Mouse (Mus musculus) megakaryocyte, embryonic 14.5 days (primary cell): ENCODE results near the gene Errfi1. TPM values are rescaled to one million over a fixed set of nuclear protein-coding genes. Genes with fewer than 3 reads are reported as not detected.

Experiments used
- H3K27me3 ChIP-seq: replicated peaks from 2 replicates; pipeline ENCODE3; 2012; ENCODE audit warnings: inconsistent platforms
- H3K36me3 ChIP-seq: replicated peaks from 2 replicates; pipeline ENCODE3; 2012; ENCODE audit warnings: low read length, inconsistent platforms, mixed read lengths
- H3K4me1 ChIP-seq: 2 replicates; pipeline ENCODE4 v1.6.1; 2012; ENCODE audit warnings: inconsistent platforms
- H3K4me3 ChIP-seq: replicated peaks from 2 replicates; pipeline ENCODE3; 2012; ENCODE audit warnings: moderate library complexity, mild to moderate bottlenecking, inconsistent platforms
- H3K9me3 ChIP-seq: 2 replicates; pipeline ENCODE4 v1.6.1; 2012; ENCODE audit warnings: inconsistent platforms
- FLI1 ChIP-seq: IDR thresholded peaks from 2 replicates; pipeline ENCODE4 v1.6.1; 2012; ENCODE audit warnings: low read length, inconsistent platforms, mixed read lengths
- GATA1 ChIP-seq: IDR thresholded peaks from 3 replicates; pipeline ENCODE4 v1.6.1; 2012; ENCODE audit warnings: mixed read lengths, low read length, inconsistent platforms, borderline replicate concordance
- polyA plus RNA-seq: library from polyadenylated mRNA; stranded (reverse); fragments of >175 nt; gene quantifications from 2 replicates; pipeline ENCODE4 v1.2.3, GENCODE M21; 2012; ENCODE audit warnings: low replicate concordance; ENCODE audit not compliant: insufficient read depth

The Errfi1 gene
- polyA plus RNA-seq, 1 experiment: 0.06 TPM

GRCm38 (mm10) chr4:150862626-150863375, 9.1 kb downstream of the Errfi1 start:
- no peak for TF ChIP-seq GATA1
- no peak for TF ChIP-seq FLI1
- H3K27me3 ChIP-seq: peaks cover 31% of the 10 kb centered on the region

GRCm38 (mm10) chr4:150865371-150865770, 11.7 kb downstream of the Errfi1 start:
- TF ChIP-seq FLI1 (no peak), GATA1 (no peak)
- Histone ChIP-seq H3K4me3 (no peak overlapping the region), H3K27me3 (peaks cover 32% of the 10 kb centered on the region), H3K4me1 (no peaks in the 10 kb centered on the region), H3K9me3 (no peaks in the 10 kb centered on the region), H3K36me3 (peaks cover 7% of the 10 kb centered on the region)

More at GRCm38 (mm10) chr4:150862626-150863375, 9.1 kb downstream of the Errfi1 start:
- H3K4me3 ChIP-seq: no peak overlapping the region
- H3K9me3 ChIP-seq: no peaks in the 10 kb centered on the region
- H3K4me1 ChIP-seq: no peaks in the 10 kb centered on the region
- peaks cover 7% of the 10 kb centered on the region for H3K36me3 ChIP-seq

- no peak overlapping the region for H3K4me3 ChIP-seq
- H3K9me3 ChIP-seq: no peaks in the 10 kb centered on the region
- peaks cover 31% of the 10 kb centered on the region for H3K27me3 ChIP-seq
- H3K4me1 ChIP-seq: peaks cover 2% of the 10 kb centered on the region; the same call in 1 of the 2 replicates
- TF ChIP-seq GATA1: no peak
- TF ChIP-seq FLI1: no peak
- peaks cover 7% of the 10 kb centered on the region for H3K36me3 ChIP-seq
Observed at GRCm38 (mm10) chr4:150866069-150866468, 12.3 kb downstream of the Errfi1 start.

- no peak for TF ChIP-seq GATA1
- no peak for TF ChIP-seq FLI1
- Histone ChIP-seq H3K27me3 (peaks cover 32% of the 10 kb centered on the region), H3K9me3 (no peaks in the 10 kb centered on the region), H3K36me3 (peaks cover 7% of the 10 kb centered on the region), H3K4me3 (no peak overlapping the region), H3K4me1 (peaks cover 7% of the 10 kb centered on the region)
Observed at GRCm38 (mm10) chr4:150866494-150866893, 12.8 kb downstream of the Errfi1 start.

GRCm38 (mm10) chr4:150868161-150868560, 14.4 kb downstream of the Errfi1 start:
- Histone ChIP-seq H3K4me3 (no peak overlapping the region), H3K36me3 (peaks cover 7% of the 10 kb centered on the region), H3K27me3 (peaks cover 36% of the 10 kb centered on the region), H3K9me3 (no peaks in the 10 kb centered on the region), H3K4me1 (peaks cover 15% of the 10 kb centered on the region)
- TF ChIP-seq GATA1: no peak
- no peak for TF ChIP-seq FLI1

- H3K4me3 ChIP-seq: no peak overlapping the region
- H3K9me3 ChIP-seq: no peaks in the 10 kb centered on the region
- H3K4me1 ChIP-seq: peaks cover 15% of the 10 kb centered on the region
- H3K27me3 ChIP-seq: peaks cover 40% of the 10 kb centered on the region
- no peak for TF ChIP-seq FLI1
- TF ChIP-seq GATA1: no peak
- peaks cover 7% of the 10 kb centered on the region for H3K36me3 ChIP-seq
Observed at GRCm38 (mm10) chr4:150868859-150869258, 15.1 kb downstream of the Errfi1 start.

- H3K9me3 ChIP-seq: no peaks in the 10 kb centered on the region
- H3K36me3 ChIP-seq: peaks cover 7% of the 10 kb centered on the region
- TF ChIP-seq FLI1: no peak
- TF ChIP-seq GATA1: no peak
- H3K4me3 ChIP-seq: no peak overlapping the region
- H3K27me3 ChIP-seq: peaks cover 40% of the 10 kb centered on the region
- H3K4me1 ChIP-seq: peaks cover 15% of the 10 kb centered on the region
Observed at GRCm38 (mm10) chr4:150869276-150870197, 15.8 kb downstream of the Errfi1 start.

GRCm38 (mm10) chr4:150870963-150871391, 17.3 kb downstream of the Errfi1 start:
- no peak overlapping the region for H3K4me3 ChIP-seq
- peaks cover 39% of the 10 kb centered on the region for H3K27me3 ChIP-seq
- peaks cover 7% of the 10 kb centered on the region for H3K36me3 ChIP-seq
- TF ChIP-seq GATA1: no peak
- no peak for TF ChIP-seq FLI1
- no peaks in the 10 kb centered on the region for H3K9me3 ChIP-seq
- peaks cover 15% of the 10 kb centered on the region for H3K4me1 ChIP-seq

GRCm38 (mm10) chr4:150871392-150872138, 17.8 kb downstream of the Errfi1 start:
- Histone ChIP-seq H3K4me1 (peaks cover 15% of the 10 kb centered on the region), H3K36me3 (peaks cover 1% of the 10 kb centered on the region), H3K4me3 (no peak overlapping the region), H3K9me3 (no peaks in the 10 kb centered on the region), H3K27me3 (peaks cover 34% of the 10 kb centered on the region)
- TF ChIP-seq GATA1: no peak
- no peak for TF ChIP-seq FLI1
